In genomic region chr17:27825984-27826905, GRCm38 (mm10) we compare ENCODE assay signal across 8 mouse cellular contexts. TPM values are rescaled to one million over a fixed set of nuclear protein-coding genes. Genes with fewer than 3 reads are reported as not detected.
A peak's percentile ranks its signal among the peaks of the same experiment; 100 is the strongest.
DNase-seq lines count a peak whose midpoint lies in the region; ATAC-seq lines count a peak whose summit lies in the region.

No protein-coding gene starts in this region.

- no peaks in the 10 kb centered on the region for H3K27me3 ChIP-seq in forebrain, embryonic 15.5 days
- H3K27me3 ChIP-seq in hindbrain, embryonic 10.5 days (ENCODE audit: insufficient read depth, poor library complexity, severe bottlenecking) = no peaks in the 10 kb centered on the region

- H3K36me3 ChIP-seq in forebrain, embryonic 15.5 days = no peaks in the 10 kb centered on the region
- no peaks in the 10 kb centered on the region for H3K36me3 ChIP-seq in hindbrain, embryonic 10.5 days

- no peak overlapping the region for H3K27ac ChIP-seq in forebrain, embryonic 15.5 days (replicated peaks)
- H3K27ac ChIP-seq in hindbrain, embryonic 10.5 days = peak overlapping the region; percentile 89

- no peaks in the 10 kb centered on the region for H3K9me3 ChIP-seq in forebrain, embryonic 15.5 days
- H3K9me3 ChIP-seq in hindbrain, embryonic 10.5 days = no peaks in the 10 kb centered on the region

- H3K9ac ChIP-seq in forebrain, embryonic 15.5 days (replicated peaks) = 0 out of 2 replicates have a peak overlapping the region, but pooled peaks have one; percentile 14

- peak overlapping the region; percentile 31 for H3K4me2 ChIP-seq in forebrain, embryonic 15.5 days (replicated peaks)

- WGBS in forebrain, embryonic 15.5 days = 5% methylated on average over 22 of the region's 22 CpGs
- 4% methylated on average over 22 of the region's 22 CpGs for WGBS in hindbrain, embryonic 10.5 days

- peak overlapping the region; percentile 19 for H3K4me3 ChIP-seq in forebrain, embryonic 15.5 days
- peak overlapping the region; percentile 52 for H3K4me3 ChIP-seq in hindbrain, embryonic 10.5 days

- intact Hi-C loops in left cerebral cortex, postnatal 10 days (cut with DNase I) = no loop called here

- peak; percentile 86 for ATAC-seq in CD4-positive, CD25-positive, alpha-beta regulatory T cell, adult 4 months
- no peak for ATAC-seq in forebrain, embryonic 15.5 days (replicated peaks)
- peak; percentile 93 for ATAC-seq in megakaryocyte, adult 5-6 weeks (ENCODE audit: poor library complexity, severe bottlenecking)

- peaks cover 3% of the 10 kb centered on the region for H3K4me1 ChIP-seq in forebrain, embryonic 15.5 days
- H3K4me1 ChIP-seq in hindbrain, embryonic 10.5 days (replicated peaks) = peaks cover 33% of the 10 kb centered on the region

- DNase-seq in adrenal gland, postnatal 36 days = peak; percentile 86 to 93
- peak; percentile 76 for DNase-seq in hindbrain, embryonic 10.5 days (ENCODE audit: low spot score)
- DNase-seq in left cerebral cortex, postnatal 10 days (ENCODE audit: extremely low spot score in 1 of 2, low spot score in 2 of 2) = peak; percentile 31 to 81
- peak; percentile 23 to 31 for DNase-seq in right cerebral cortex, adult 2 months (ENCODE audit: low spot score in 2 of 2)
- peak; percentile 85 for DNase-seq in urinary bladder, postnatal 14 days (ENCODE audit: low spot score)

RNA-seq across cellular contexts. Expression of gene D17Wsu92e, which starts 5.8 kb away (rescaled TPM):
- polyA plus RNA-seq in CD4-positive, CD25-positive, alpha-beta regulatory T cell, adult 4 months (2017; shearing (Covaris generic)) = 10 to 100 TPM; 14.6 to 14.9 TPM
- 100 to 1,000 TPM; 160 to 185 TPM for total RNA-seq in adrenal gland, postnatal 36 days (2021)
- 10.6 and 10.8 TPM in 2 replicates for polyA plus RNA-seq in forebrain, embryonic 15.5 days (2015; fragmentation: Nextera tagmentation; extraction: Ambion mirVana)
- 10.7 and 13.0 TPM in 2 replicates for polyA plus RNA-seq in hindbrain, embryonic 10.5 days (2016; fragmentation: Nextera tagmentation; extraction: Ambion mirVana)
- total RNA-seq in left cerebral cortex, postnatal 10 days (2021) = 100 to 1,000 TPM; 106 to 107 TPM
- 40.4 and 43.6 TPM in 2 replicates for total RNA-seq in megakaryocyte, adult 5-6 weeks (2015)
- 60.4 and 72.7 TPM in 2 replicates for total RNA-seq in megakaryocyte, adult 5-6 weeks (2017)

RNA-seq across cellular contexts. Expression of gene Snrpc, which starts 11.7 kb away (rescaled TPM):
- 10 to 100 TPM; 84.0 to 86.8 TPM for polyA plus RNA-seq in CD4-positive, CD25-positive, alpha-beta regulatory T cell, adult 4 months (2017; shearing (Covaris generic))
- total RNA-seq in adrenal gland, postnatal 36 days (2021) = 10 to 100 TPM; 84.2 to 85.8 TPM
- 299 and 322 TPM in 2 replicates for polyA plus RNA-seq in forebrain, embryonic 15.5 days (2015; fragmentation: Nextera tagmentation; extraction: Ambion mirVana)
- 419 and 433 TPM in 2 replicates for polyA plus RNA-seq in hindbrain, embryonic 10.5 days (2016; fragmentation: Nextera tagmentation; extraction: Ambion mirVana)
- 10 to 100 TPM; 72.1 to 76.6 TPM for total RNA-seq in left cerebral cortex, postnatal 10 days (2021)
- total RNA-seq in megakaryocyte, adult 5-6 weeks (2015) = 109 and 136 TPM in 2 replicates
- total RNA-seq in megakaryocyte, adult 5-6 weeks (2017) = 97.1 and 98.6 TPM in 2 replicates

RNA-seq across cellular contexts. Expression of gene Uhrf1bp1, which starts 30.0 kb away (rescaled TPM):
- polyA plus RNA-seq in CD4-positive, CD25-positive, alpha-beta regulatory T cell, adult 4 months (2017; shearing (Covaris generic)) = 1 to 10 TPM in 1 of 2 experiments, under 1 TPM in 1; 0.65 to 1.3 TPM
- total RNA-seq in adrenal gland, postnatal 36 days (2021) = 10 to 100 TPM; 26.8 to 33.4 TPM
- polyA plus RNA-seq in forebrain, embryonic 15.5 days (2015; fragmentation: Nextera tagmentation; extraction: Ambion mirVana) = 5.2 and 5.3 TPM in 2 replicates
- 6.9 and 7.7 TPM in 2 replicates for polyA plus RNA-seq in hindbrain, embryonic 10.5 days (2016; fragmentation: Nextera tagmentation; extraction: Ambion mirVana)
- total RNA-seq in left cerebral cortex, postnatal 10 days (2021) = 10 to 100 TPM; 22.9 to 23.8 TPM
- 2.6 and 3.5 TPM in 2 replicates for total RNA-seq in megakaryocyte, adult 5-6 weeks (2015)
- total RNA-seq in megakaryocyte, adult 5-6 weeks (2017) = 3.0 and 3.1 TPM in 2 replicates

Comparison
In these comparisons a context has a peak if more than half of its experiments do, and no peak if none do; other contexts are left out.
1. DNase-seq: peak in every context shown above with its lines; median percentile 90 in adrenal gland, postnatal 36 days; 85 in urinary bladder, postnatal 14 days; 76 in hindbrain, embryonic 10.5 days; 56 in left cerebral cortex, postnatal 10 days; 27 in right cerebral cortex, adult 2 months.
2. RNA of gene Uhrf1bp1, which starts 30.0 kb away (total RNA-seq): 26.8 to 33.4 TPM in adrenal gland, postnatal 36 days and 22.9 to 23.8 TPM in left cerebral cortex, postnatal 10 days; 2.6 to 3.5 TPM in megakaryocyte, adult 5-6 weeks; every median in the first group is over 4 times any median in the second.